Mouse (Mus musculus): Measurements from ENCODE around the gene Tor1aip1.

GRCm38 (mm10) chr1:155972146-155973067 is 63.9 kb downstream of the Tor1aip1 start:
- TF ChIP-seq POLR2A (IDR thresholded peaks at IDR 0.05; ENCODE audit: low read depth, low read length): no peak
- TF ChIP-seq CTCF (IDR thresholded peaks at IDR 0.05; ENCODE audit: extremely low read depth, insufficient read length, insufficient replicate concordance, low read depth, low read length): no peak
